8 mouse cellular contexts compared by ENCODE assay signal in the genomic region with DNA sequence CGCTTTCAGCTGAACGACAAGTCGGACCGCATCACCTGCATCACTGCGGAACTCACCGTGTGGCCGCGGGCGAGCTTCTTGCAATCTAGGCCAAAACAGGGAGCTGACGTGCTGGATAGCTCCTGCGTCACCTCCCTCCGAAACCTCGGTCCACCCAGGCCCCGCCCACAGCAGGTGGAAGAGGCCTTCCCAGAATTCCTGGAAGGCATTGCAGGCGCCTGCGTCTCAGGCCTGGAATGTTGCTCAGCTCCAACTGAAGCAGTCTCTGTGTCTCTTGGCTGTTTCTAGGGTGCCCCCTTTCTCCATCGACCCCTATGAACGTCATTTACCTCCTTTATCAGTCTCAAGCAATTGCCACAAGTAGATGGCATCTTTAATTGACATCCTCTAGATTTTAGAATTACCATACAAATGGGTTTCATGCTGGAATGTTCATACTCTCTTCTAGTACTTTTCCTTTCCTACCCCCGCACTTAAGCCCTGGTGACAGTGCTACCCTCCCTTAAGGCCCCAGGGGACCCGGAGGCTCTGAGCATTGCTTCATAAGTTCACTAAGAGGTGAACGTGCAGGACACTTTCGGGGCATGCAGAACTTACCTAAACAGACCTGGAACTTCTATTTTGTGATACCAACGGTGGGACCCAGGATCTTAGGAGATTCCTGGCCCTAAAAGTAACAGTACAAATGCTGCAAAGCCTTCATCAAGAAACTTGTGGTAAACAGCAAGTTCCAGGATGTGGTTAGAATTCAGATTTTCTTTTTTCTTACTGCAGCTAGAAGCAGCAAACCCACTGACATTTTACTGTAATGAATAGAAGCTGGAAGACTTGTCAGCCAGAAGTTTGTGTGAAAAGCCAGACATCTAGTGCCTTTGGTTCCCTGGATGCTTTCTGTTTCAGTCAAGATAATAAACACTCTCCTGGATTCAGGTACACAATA. TPM values are rescaled to one million over a fixed set of nuclear protein-coding genes. Genes with fewer than 3 reads are reported as not detected.
DNase-seq lines count a peak whose midpoint lies in the region; ATAC-seq lines count a peak whose summit lies in the region.

TSS of gene Scg5 (minus strand) at position 179 of the 940 bp plus-strand sequence.

- H3K4me3 ChIP-seq in embryonic facial prominence, embryonic 11.5 days (ENCODE audit: low read depth, low read length): peak within 1 kb of the TSS; percentile 32
- no peak within 1 kb of the TSS for H3K4me3 ChIP-seq in liver, embryonic 13.5 days (replicated peaks)
- peak within 1 kb of the TSS; percentile 57 for H3K4me3 ChIP-seq in neural tube, embryonic 14.5 days (ENCODE audit: low read depth, low read length)

- H3K36me3 ChIP-seq in embryonic facial prominence, embryonic 11.5 days (replicated peaks; ENCODE audit: control insufficient read depth, insufficient read depth, low read depth, low read length): no peaks in the 10 kb centered on the region; the same call in 1 of the 2 replicates
- peaks cover 34% of the 10 kb centered on the region for H3K36me3 ChIP-seq in liver, embryonic 13.5 days
- H3K36me3 ChIP-seq in neural tube, embryonic 14.5 days (ENCODE audit: control insufficient read depth, insufficient read depth, low read length): no peaks in the 10 kb centered on the region

- WGBS in embryonic facial prominence, embryonic 11.5 days: 10% methylated on average over 23 of the region's 23 CpGs
- 25% methylated on average over 23 of the region's 23 CpGs for WGBS in liver, embryonic 13.5 days (ENCODE audit: insufficient replicate concordance)
- WGBS in neural tube, embryonic 14.5 days: 8% methylated on average over 23 of the region's 23 CpGs

- no peak within 1 kb of the TSS for H3K27ac ChIP-seq in embryonic facial prominence, embryonic 11.5 days (replicated peaks; ENCODE audit: low read depth, low read length)
- H3K27ac ChIP-seq in liver, embryonic 13.5 days: no peak within 1 kb of the TSS
- H3K27ac ChIP-seq in neural tube, embryonic 14.5 days (ENCODE audit: low read depth, low read length): peak within 1 kb of the TSS; percentile 98

- no peaks in the 10 kb centered on the region for H3K9me3 ChIP-seq in embryonic facial prominence, embryonic 11.5 days (replicated peaks; ENCODE audit: control insufficient read depth, low read length)
- H3K9me3 ChIP-seq in liver, embryonic 13.5 days (replicated peaks): peaks cover 10% of the 10 kb centered on the region
- no peaks in the 10 kb centered on the region for H3K9me3 ChIP-seq in neural tube, embryonic 14.5 days (ENCODE audit: control insufficient read depth, low read length)

- no peaks in the 10 kb centered on the region for H3K27me3 ChIP-seq in embryonic facial prominence, embryonic 11.5 days (ENCODE audit: control insufficient read depth, insufficient read depth, low read length)
- H3K27me3 ChIP-seq in liver, embryonic 13.5 days: no peaks in the 10 kb centered on the region
- no peaks in the 10 kb centered on the region for H3K27me3 ChIP-seq in neural tube, embryonic 14.5 days (ENCODE audit: control insufficient read depth, insufficient read depth, low read length)

- peak within 1 kb of the TSS; percentile 46 for H3K9ac ChIP-seq in embryonic facial prominence, embryonic 11.5 days (replicated peaks; ENCODE audit: low read length)
- no peak within 1 kb of the TSS for H3K9ac ChIP-seq in liver, embryonic 13.5 days
- peak within 1 kb of the TSS; percentile 62 for H3K9ac ChIP-seq in neural tube, embryonic 14.5 days (replicated peaks; ENCODE audit: low read depth, low read length)

- H3K4me1 ChIP-seq in embryonic facial prominence, embryonic 11.5 days (ENCODE audit: control insufficient read depth, insufficient read depth, low read length): no peaks in the 10 kb centered on the region; the same call in 1 of the 2 replicates
- H3K4me1 ChIP-seq in liver, embryonic 13.5 days (replicated peaks): peaks cover 6% of the 10 kb centered on the region
- H3K4me1 ChIP-seq in neural tube, embryonic 14.5 days (ENCODE audit: control insufficient read depth, insufficient read depth, low read length): peaks cover 31% of the 10 kb centered on the region

- intact Hi-C loops in heart, postnatal 10 days (cut with DNase I): loop anchor here (10.0 kb wide), 1 partner anchor 434 kb away; no protein-coding TSS in a partner anchor

- H3K4me2 ChIP-seq in embryonic facial prominence, embryonic 11.5 days (ENCODE audit: low read depth, low read length): peak within 1 kb of the TSS; percentile 50
- peak within 1 kb of the TSS; percentile 21 for H3K4me2 ChIP-seq in liver, embryonic 13.5 days
- peak within 1 kb of the TSS; percentile 72 for H3K4me2 ChIP-seq in neural tube, embryonic 14.5 days (ENCODE audit: low read depth, low read length)

- peak; percentile 41 to 65 for DNase-seq in urinary bladder, postnatal 4 days (ENCODE audit: low spot score in 2 of 2)
- DNase-seq in urinary bladder, postnatal 10 days (ENCODE audit: low spot score): no peak
- peak; percentile 88 for DNase-seq in embryonic facial prominence, embryonic 11.5 days (ENCODE audit: low spot score)
- DNase-seq in heart, postnatal 10 days: peak; percentile 40 to 55
- DNase-seq in kidney, postnatal 36 days: peak; percentile 79 to 86
- no peak for DNase-seq in liver, embryonic 13.5 days
- no peak for DNase-seq in B cell, adult 2 months

- peak; percentile 85 for ATAC-seq in embryonic facial prominence, embryonic 11.5 days (replicated peaks; ENCODE audit: insufficient number of reproducible peaks, low FRiP score, low TSS enrichment, low read depth)
- ATAC-seq in liver, embryonic 13.5 days (ENCODE audit: low read depth): no peak; the same call in 1 of the 2 replicates
- ATAC-seq in neural tube, embryonic 14.5 days (ENCODE audit: low read depth): peak; percentile 96

RNA-seq across cellular contexts. Expression of gene Scg5, which starts in this region (rescaled TPM):
- 11.1 and 15.7 TPM in 2 replicates for polyA plus RNA-seq in embryonic facial prominence, embryonic 11.5 days (2014; fragmentation: Nextera tagmentation; extraction: Ambion mirVana)
- under 1 TPM in 1 of 2 experiments, not detected in 1; 0.22 TPM for total RNA-seq in heart, postnatal 10 days (2021)
- 0.12 and 0.21 TPM in 2 replicates for polyA plus RNA-seq in liver, embryonic 13.5 days (2015; fragmentation: Nextera tagmentation; extraction: Ambion mirVana)
- polyA plus RNA-seq in neural tube, embryonic 14.5 days (2014; fragmentation: Nextera tagmentation; extraction: Ambion mirVana): 244 and 315 TPM in 2 replicates

Comparison
In these comparisons a context has a peak if more than half of its experiments do, and no peak if none do; other contexts are left out.
1. RNA of gene Scg5 (polyA plus RNA-seq): 244 to 315 TPM in neural tube, embryonic 14.5 days; 11.1 to 15.7 TPM in embryonic facial prominence, embryonic 11.5 days and 0.12 to 0.21 TPM in liver, embryonic 13.5 days; every median in the first group is over 10 times any median in the second.
2. DNase-seq: peak in urinary bladder, postnatal 4 days (2 of 2), embryonic facial prominence, embryonic 11.5 days (single experiment) and kidney, postnatal 36 days (2 of 2); none in urinary bladder, postnatal 10 days (single experiment), liver, embryonic 13.5 days (single experiment) and B cell, adult 2 months (0 of 2).
3. Peak in DNase-seq in heart, postnatal 10 days; RNA of the gene not detected or under 1 TPM.
4. H3K4me2 ChIP-seq: peak in every context shown above with its lines; median percentile 72 in neural tube, embryonic 14.5 days; 50 in embryonic facial prominence, embryonic 11.5 days; 21 in liver, embryonic 13.5 days.